Mouse (Mus musculus): Measurements from ENCODE around the gene Ccdc69. TPM values are rescaled to one million over a fixed set of nuclear protein-coding genes. Genes with fewer than 3 reads are reported as not detected.
A peak's percentile ranks its signal among the peaks of the same experiment; 100 is the strongest.
"Not testable (repeated sequence)": the region's sequence is repeated elsewhere in the genome, so short reads cannot be mapped to it uniquely, and the experiment has no call there.

The Ccdc69 gene
- 0.45 and 0.49 TPM in 2 replicates for polyA plus RNA-seq (2015; fragmentation: Nextera tagmentation; extraction: Ambion mirVana)

DNA sequence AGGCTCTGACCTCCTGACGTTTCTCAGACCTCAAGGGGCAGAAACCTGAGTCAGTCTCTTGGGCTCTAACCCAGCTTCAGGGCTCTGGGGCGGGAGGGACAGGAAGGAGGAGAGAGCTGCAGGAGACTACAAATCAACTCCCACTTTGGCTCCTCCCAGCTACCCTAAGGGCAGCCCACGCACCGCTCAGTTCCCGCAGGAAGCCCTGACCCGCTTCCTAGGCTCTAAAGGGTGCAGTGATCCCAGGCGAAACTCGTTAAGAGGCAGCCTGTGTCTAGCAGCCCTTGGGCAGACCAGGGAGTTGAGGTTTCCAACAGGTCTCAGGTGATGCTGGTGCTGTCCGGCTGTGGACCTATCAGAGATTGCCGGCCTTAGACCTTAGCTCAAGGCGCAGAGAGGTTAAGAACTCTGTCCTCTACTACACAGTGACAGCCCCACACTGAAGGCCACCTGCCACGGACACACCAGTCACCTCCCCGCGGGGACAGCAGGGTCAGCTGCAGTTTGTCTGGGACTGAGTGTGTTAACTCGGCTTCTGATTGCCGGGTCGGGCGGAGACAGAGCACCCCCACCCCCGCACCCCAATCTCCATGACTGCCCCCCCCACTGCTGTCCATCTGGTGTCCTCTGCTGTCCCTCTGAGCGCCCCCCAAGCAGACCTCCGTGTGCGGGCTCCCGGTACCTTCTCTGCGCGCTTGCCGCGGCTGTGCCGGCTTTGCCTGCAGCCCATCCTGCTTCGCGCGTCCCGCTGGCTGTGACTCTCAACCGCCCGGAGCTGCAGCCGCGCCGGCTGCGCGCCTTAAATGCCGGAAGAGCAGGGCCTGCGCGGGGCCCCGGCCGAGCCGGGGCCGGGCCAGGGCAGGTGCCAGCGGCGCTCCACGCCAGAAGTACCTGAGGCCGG lies at the start of gene Ccdc69:
Gene Ccdc69, minus strand, starts transcription at position 801 of the 901 bp plus-strand sequence.
- under 1% methylated on average over 49 of the region's 50 CpGs for WGBS
- peak within 1 kb of the TSS; percentile 44 for H3K4me3 ChIP-seq
- H3K27ac ChIP-seq (replicated peaks), result no peak within 1 kb of the TSS
- H3K36me3 ChIP-seq, result no peaks in the 10 kb centered on the region
- no peaks in the 10 kb centered on the region for H3K9me3 ChIP-seq
- peak; percentile 61 for ATAC-seq (ENCODE audit: low FRiP score, low read depth)
- H3K27me3 ChIP-seq, result 0 out of 2 replicates have a peak, but pooled peaks cover 8% of the 10 kb centered on the region
- H3K4me2 ChIP-seq, result peak within 1 kb of the TSS; percentile 90
- peak within 1 kb of the TSS; percentile 40 for H3K9ac ChIP-seq
- peaks cover 17% of the 10 kb centered on the region for H3K4me1 ChIP-seq (replicated peaks)

DNA sequence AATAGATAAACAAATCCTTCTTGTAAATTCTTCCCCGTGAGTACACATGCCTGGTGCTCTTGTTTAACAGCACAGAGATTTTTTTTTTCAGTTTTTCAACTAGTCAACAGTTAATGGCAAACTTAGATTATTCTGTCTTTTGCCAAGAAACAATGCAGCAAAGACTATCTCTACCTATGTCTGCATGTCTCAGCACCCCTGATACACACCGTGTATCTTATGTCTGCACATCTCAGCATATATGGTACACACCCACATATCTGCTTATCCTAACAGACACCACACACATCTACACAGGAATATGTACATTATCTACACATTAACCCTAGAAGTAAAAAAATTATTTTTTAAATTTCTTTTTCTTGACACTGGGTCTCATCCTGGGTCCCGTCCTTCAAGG lies 48.7 kb upstream of the Ccdc69 start:
- Histone ChIP-seq H3K27me3 (no peaks in the 10 kb centered on the region), H3K27ac (replicated peaks) (no peak overlapping the region), H3K4me2 (no peak overlapping the region), H3K9ac (no peak overlapping the region), H3K4me1 (replicated peaks) (no peaks in the 10 kb centered on the region), H3K36me3 (no peaks in the 10 kb centered on the region), H3K9me3 (no peaks in the 10 kb centered on the region), H3K4me3 (no peak overlapping the region)
- 88% methylated on average over 3 of the region's 3 CpGs for whole genome bisulfite sequencing
- ATAC-seq (ENCODE audit: low FRiP score, low read depth), result no peak

DNA sequence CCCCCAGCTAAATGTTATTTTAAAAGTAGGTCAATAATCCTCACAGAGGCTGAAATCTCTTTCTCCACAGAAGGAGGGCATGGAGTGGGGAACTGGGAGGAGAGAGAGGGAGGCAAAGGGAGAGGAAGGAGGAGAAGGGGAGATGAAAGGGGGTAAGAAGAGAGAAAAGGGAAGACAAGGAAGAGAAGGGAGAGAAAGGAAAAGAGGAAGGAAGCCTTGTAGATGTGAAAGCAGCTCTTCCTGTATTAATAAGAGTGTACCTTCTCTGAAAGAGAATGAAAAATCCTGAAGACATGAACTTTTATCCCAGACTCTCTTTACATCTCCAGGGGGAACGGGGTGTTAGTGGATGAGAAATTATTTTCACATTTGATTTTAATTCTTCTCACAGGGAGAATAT lies 43.5 kb upstream of the Ccdc69 start:
- Histone ChIP-seq H3K4me1 (replicated peaks) (no peaks in the 10 kb centered on the region), H3K9me3 (no peaks in the 10 kb centered on the region), H3K4me3 (no peak overlapping the region), H3K4me2 (no peak overlapping the region), H3K9ac (no peak overlapping the region), H3K27me3 (no peaks in the 10 kb centered on the region), H3K36me3 (no peaks in the 10 kb centered on the region), H3K27ac (replicated peaks) (peak overlapping the region; percentile 38; the same call in 1 of the 2 replicates)
- WGBS, result 81% methylated on average over 1 of the region's 1 CpGs
- ATAC-seq (ENCODE audit: low FRiP score, low read depth), result no peak

DNA sequence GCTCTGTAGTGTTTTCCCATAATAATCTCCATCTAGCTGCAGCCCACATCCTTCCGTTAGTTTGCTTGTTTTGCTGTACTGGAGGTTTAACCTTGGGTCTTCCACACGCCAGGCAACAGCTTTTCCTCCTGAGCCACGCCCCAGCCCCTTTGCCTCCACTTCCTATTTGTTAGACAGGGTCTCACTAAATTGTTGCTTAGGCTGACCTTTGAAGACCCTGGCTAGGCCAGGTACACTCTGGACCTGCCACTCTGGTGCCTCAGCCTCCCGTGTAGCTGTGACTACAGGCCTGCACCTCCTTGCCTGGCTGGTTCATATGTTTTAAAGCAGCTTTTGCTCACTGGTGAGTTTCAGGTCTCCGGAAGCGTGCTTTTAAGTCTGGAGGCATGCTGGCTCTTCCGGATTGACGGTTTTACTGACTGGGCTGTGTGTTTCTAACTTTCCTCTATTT lies 42.9 kb upstream of the Ccdc69 start:
- H3K4me2 ChIP-seq, result no peak overlapping the region
- H3K27ac ChIP-seq (replicated peaks), result peak overlapping the region; percentile 38; the same call in 1 of the 2 replicates
- H3K9ac ChIP-seq, result no peak overlapping the region
- no peak overlapping the region for H3K4me3 ChIP-seq
- WGBS, result 75% methylated on average over 8 of the region's 8 CpGs
- no peaks in the 10 kb centered on the region for H3K9me3 ChIP-seq
- H3K36me3 ChIP-seq, result no peaks in the 10 kb centered on the region
- no peak for ATAC-seq (ENCODE audit: low FRiP score, low read depth)
- no peaks in the 10 kb centered on the region for H3K27me3 ChIP-seq
- H3K4me1 ChIP-seq (replicated peaks), result no peaks in the 10 kb centered on the region

DNA sequence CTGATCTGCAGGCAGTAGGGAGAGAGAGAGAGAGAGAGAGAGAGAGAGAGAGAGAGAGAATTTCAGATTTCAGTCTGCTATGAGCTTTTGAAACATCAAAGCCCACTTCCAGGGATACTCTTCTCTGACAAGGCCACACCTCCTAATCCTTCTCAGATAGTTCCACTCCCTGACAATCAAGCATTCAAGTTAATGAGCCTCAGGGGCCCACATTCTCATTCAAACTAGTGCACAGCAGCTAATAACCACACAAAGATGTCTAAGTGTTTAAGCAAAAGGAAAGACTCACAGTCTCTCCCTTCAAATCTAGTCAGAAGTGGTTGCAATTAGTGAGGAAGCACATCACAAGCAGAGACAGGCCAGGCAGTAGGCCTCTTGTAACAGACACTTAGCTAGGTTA lies 42.3 kb upstream of the Ccdc69 start:
- no peak for ATAC-seq (ENCODE audit: low FRiP score, low read depth)
- Histone ChIP-seq H3K27ac (replicated peaks) (peak overlapping the region; percentile 28; the same call in 1 of the 2 replicates), H3K9me3 (no peaks in the 10 kb centered on the region), H3K4me3 (no peak overlapping the region), H3K9ac (no peak overlapping the region), H3K4me1 (replicated peaks) (no peaks in the 10 kb centered on the region), H3K27me3 (no peaks in the 10 kb centered on the region), H3K4me2 (no peak overlapping the region), H3K36me3 (no peaks in the 10 kb centered on the region)

DNA sequence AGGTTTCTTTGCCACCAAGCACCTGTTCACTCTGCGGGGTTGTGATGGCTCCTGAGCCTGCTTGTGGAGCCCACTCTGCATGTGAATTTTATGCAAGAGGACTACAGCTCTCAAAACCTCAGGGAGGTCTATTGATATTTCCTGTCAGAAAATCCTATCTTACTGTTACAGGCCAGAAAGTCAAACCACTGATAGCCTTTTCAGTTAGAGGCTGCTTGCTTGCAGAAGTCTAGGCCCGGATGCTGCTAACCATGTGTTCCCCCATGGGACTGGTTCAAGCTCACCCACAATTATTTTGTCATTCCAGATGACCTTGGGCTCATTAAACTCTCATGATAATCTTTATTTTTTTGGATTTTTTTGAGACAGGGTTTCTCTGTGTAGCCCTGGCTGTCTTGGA lies 39.1 kb upstream of the Ccdc69 start:
- Histone ChIP-seq H3K4me3 (no peak overlapping the region), H3K27ac (replicated peaks) (no peak overlapping the region), H3K4me1 (replicated peaks) (no peaks in the 10 kb centered on the region), H3K9me3 (no peaks in the 10 kb centered on the region), H3K27me3 (no peaks in the 10 kb centered on the region), H3K36me3 (no peaks in the 10 kb centered on the region), H3K4me2 (no peak overlapping the region), H3K9ac (no peak overlapping the region)
- ATAC-seq (ENCODE audit: low FRiP score, low read depth), result no peak
- 92% methylated on average over 2 of the region's 2 CpGs for WGBS

DNA sequence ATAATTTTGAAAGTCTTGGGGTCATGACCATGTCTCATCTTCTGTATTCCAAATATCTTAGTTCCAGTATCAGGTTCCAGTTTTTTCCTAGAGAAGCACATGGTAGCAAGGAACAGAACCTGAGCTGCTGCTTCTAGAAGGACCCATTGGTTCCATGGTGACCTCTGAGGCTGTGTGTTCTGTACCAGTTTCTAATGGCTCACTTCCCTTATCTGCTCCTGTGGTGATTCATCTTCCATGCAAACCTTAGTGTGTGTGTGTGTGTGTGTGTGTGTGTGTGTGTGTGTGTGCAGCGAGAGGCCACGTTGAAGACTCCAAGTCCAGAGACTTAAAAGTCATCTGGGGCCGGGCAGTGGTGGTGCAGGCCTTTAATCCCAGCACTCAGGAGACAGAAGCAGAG lies 38.1 kb upstream of the Ccdc69 start:
- no peaks in the 10 kb centered on the region for H3K27me3 ChIP-seq
- no peak overlapping the region for H3K9ac ChIP-seq
- H3K4me3 ChIP-seq, result no peak overlapping the region
- H3K36me3 ChIP-seq, result no peaks in the 10 kb centered on the region
- H3K27ac ChIP-seq (replicated peaks), result no peak overlapping the region
- 94% methylated on average over 3 of the region's 3 CpGs for WGBS
- no peaks in the 10 kb centered on the region for H3K9me3 ChIP-seq
- H3K4me2 ChIP-seq, result no peak overlapping the region
- H3K4me1 ChIP-seq (replicated peaks), result no peaks in the 10 kb centered on the region
- ATAC-seq (ENCODE audit: low FRiP score, low read depth), result no peak

DNA sequence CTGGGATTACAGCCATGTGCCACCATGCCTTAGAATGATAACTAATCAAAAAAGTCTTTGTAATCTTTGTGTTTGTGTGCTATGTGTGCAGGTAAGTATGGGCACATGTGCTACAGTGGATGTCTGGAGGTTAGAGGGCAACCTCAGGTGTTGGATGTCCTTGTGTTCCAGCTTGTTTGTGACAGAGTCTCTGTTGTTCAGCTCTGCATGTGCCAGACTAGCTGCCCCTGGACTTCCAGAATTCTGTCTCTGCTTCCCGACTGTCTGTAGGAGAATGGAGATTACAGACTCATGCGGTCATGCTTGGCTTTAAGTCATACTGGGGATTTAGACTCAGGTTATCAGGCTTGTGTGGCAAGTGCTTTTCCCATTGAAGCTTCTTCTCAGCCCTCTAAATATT lies 36.4 kb upstream of the Ccdc69 start:
- Histone ChIP-seq H3K27me3 (no peaks in the 10 kb centered on the region), H3K9ac (no peak overlapping the region), H3K9me3 (no peaks in the 10 kb centered on the region), H3K4me2 (no peak overlapping the region), H3K36me3 (peaks cover 5% of the 10 kb centered on the region; the same call in 1 of the 2 replicates), H3K27ac (replicated peaks) (no peak overlapping the region), H3K4me1 (replicated peaks) (no peaks in the 10 kb centered on the region), H3K4me3 (no peak overlapping the region)
- ATAC-seq (ENCODE audit: low FRiP score, low read depth), result no peak
- 75% methylated on average over 2 of the region's 2 CpGs for WGBS

DNA sequence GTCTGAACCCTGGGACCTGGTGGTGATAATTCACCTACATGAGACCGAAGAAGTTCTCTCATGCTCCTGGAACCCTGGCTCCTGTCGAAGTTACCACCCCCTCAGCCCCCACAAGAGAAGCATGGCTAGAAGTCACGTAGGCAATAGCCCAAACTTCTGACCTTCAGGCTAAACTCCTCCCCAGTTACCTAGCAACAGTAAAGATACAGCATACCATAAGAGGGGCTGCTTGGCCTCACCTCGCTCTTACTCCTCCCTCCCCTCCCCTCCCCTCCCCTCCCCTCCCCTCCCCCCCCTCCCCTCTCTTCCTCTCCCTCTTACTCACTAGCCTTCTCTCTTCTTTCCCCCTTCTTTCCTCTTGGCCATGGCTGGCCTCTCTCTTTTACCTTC lies 35.9 kb upstream of the Ccdc69 start:
- not testable (repeated sequence) for H3K27me3 ChIP-seq; H3K4me2 ChIP-seq; H3K9ac ChIP-seq; H3K27ac ChIP-seq (replicated peaks); ATAC-seq (ENCODE audit: low FRiP score, low read depth); H3K9me3 ChIP-seq; H3K4me3 ChIP-seq; H3K4me1 ChIP-seq (replicated peaks); H3K36me3 ChIP-seq
- WGBS, result 36% methylated on average over 4 of the region's 4 CpGs

DNA sequence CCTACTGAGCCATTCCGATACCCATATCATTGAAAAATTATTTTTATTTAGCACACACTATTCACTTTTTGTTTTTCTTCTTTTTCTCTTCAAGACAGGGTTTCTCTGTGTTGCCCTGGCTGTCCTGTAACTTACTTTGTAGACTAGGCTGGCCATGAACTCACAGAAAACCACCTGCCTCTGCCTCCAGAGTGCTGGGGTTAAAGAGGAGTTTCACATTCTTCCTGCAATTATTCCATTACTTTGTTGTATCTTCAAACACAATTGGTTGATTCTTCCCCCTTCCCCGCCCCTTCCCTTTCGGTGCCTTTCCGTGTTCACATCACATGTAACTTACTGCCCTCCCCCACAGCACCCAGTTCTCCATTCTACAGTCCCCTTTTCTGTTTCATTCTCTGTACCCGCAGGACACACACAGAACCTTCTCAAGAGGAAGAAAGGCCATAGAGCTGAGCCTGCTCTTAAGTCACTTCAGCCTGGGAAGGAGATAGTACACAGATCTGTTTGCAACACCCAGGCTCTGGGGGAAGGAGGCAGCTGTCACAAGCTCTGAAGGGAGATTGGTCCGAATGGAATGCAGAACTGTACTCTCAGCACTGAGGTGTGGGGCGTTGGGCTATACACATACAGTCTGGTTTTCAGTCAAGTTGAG lies 35.4 kb upstream of the Ccdc69 start:
- H3K27ac ChIP-seq (replicated peaks), result no peak overlapping the region
- no peak overlapping the region for H3K9ac ChIP-seq
- no peaks in the 10 kb centered on the region for H3K9me3 ChIP-seq
- no peak for ATAC-seq (ENCODE audit: low FRiP score, low read depth)
- no peaks in the 10 kb centered on the region for H3K4me1 ChIP-seq (replicated peaks)
- no peaks in the 10 kb centered on the region for H3K27me3 ChIP-seq
- H3K4me3 ChIP-seq, result no peak overlapping the region
- H3K4me2 ChIP-seq, result no peak overlapping the region
- 80% methylated on average over 7 of the region's 7 CpGs for WGBS
- H3K36me3 ChIP-seq, result peaks cover 8% of the 10 kb centered on the region; the same call in 1 of the 2 replicates

DNA sequence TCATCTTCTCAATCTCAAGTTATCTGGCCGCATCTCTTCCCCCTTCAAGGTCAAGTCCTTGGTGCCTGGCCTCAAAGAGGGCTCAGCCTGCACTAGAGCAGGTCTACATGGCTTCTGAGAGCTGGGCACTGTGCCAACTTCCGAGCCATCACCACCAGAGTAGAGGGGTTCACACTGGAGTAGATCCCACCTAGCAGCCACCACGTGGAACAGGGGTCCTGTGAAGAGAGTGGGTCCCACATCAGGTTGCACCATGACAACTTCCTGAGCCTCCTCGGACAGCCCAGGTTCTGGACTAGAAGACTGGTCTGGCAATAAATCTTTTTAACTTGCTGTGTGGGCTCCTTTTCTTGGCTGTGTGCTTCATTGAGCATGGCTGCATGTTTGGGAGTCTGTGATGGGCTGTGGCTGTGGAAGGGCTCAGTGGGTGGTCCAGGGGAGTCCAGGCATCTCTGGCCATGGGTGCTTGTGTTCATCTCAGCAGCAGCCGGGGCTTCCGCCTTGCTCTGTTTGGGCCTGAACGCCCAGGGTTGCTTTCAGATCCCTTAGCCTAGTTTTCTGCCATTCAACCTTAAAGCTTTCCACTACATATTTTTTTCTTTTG lies 32.7 kb upstream of the Ccdc69 start:
- Histone ChIP-seq H3K9me3 (no peaks in the 10 kb centered on the region), H3K4me3 (no peak overlapping the region), H3K27ac (replicated peaks) (no peak overlapping the region), H3K27me3 (no peaks in the 10 kb centered on the region), H3K9ac (no peak overlapping the region), H3K4me2 (no peak overlapping the region), H3K4me1 (replicated peaks) (no peaks in the 10 kb centered on the region), H3K36me3 (peaks cover 8% of the 10 kb centered on the region; the same call in 1 of the 2 replicates)
- WGBS, result 82% methylated on average over 7 of the region's 7 CpGs
- no peak for ATAC-seq (ENCODE audit: low FRiP score, low read depth)
